Mouse (Mus musculus) CH12.LX (cell line): ENCODE data around the gene Hao2. TPM values are rescaled to one million over a fixed set of nuclear protein-coding genes. Genes with fewer than 3 reads are reported as not detected.

Source experiments
- DNase-seq: peaks from one replicate; pipeline ENCODE4 v3.0.0-alpha.2; 2013; ENCODE audit errors: extremely low read depth
- H3K27ac ChIP-seq: 2 replicates; pipeline ENCODE4 v1.5.1; 2012; ENCODE audit warnings: low read depth, mild to moderate bottlenecking, control low read depth, moderate library complexity; ENCODE audit not compliant: insufficient read depth
- H3K27me3 ChIP-seq: replicated peaks from 2 replicates; pipeline ENCODE3; 2012; ENCODE audit warnings: inconsistent platforms
- H3K36me3 ChIP-seq, 2 experiments: replicated peaks in 1 of 2; 2 replicates each; pipeline versions ENCODE3 to v1.6.1; 2012; ENCODE audit warnings: inconsistent platforms in 1 of 2, low read length in 1 of 2, mild to moderate bottlenecking in 1 of 2, mixed read lengths in 1 of 2, moderate library complexity in 1 of 2; ENCODE audit not compliant: control insufficient read depth in 1 of 2, insufficient read depth in 1 of 2
- H3K4me1 ChIP-seq, 2 experiments: 2 replicates each; pipeline ENCODE4 v1.6.1; 2012; ENCODE audit warnings: inconsistent platforms in 1 of 2, moderate library complexity in 1 of 2; ENCODE audit not compliant: insufficient read depth in 2 of 2, control insufficient read depth in 1 of 2
- H3K4me2 ChIP-seq: 2 replicates; pipeline ENCODE4 v1.6.1; 2012; ENCODE audit warnings: low read depth, mild to moderate bottlenecking, control low read depth; ENCODE audit not compliant: poor library complexity, insufficient read depth, severe bottlenecking
- H3K4me3 ChIP-seq, 3 experiments: fragments of 150-350 bp in 1 of 3; sonication (generic) in 1 of 3; replicated peaks in 1 of 3; 2 replicates each; pipeline versions ENCODE3 to v1.5.1; 2011 to 2012; ENCODE audit warnings: low read depth in 2 of 3, low read length in 2 of 3, mild to moderate bottlenecking in 2 of 3, moderate library complexity in 2 of 3, control low read depth in 1 of 3, improper control_type of control experiment in 1 of 3, inconsistent platforms in 1 of 3, mixed read lengths in 1 of 3; ENCODE audit not compliant: poor library complexity in 1 of 3
- H3K79me2 ChIP-seq: replicated peaks from 2 replicates; pipeline ENCODE4 v1.6.1; 2012; ENCODE audit warnings: mild to moderate bottlenecking, moderate library complexity; ENCODE audit not compliant: control insufficient read depth, poor library complexity, insufficient read depth, severe bottlenecking; ENCODE audit errors: extremely low read depth
- H3K9ac ChIP-seq: 2 replicates; pipeline ENCODE4 v1.6.1; 2012; ENCODE audit warnings: low read depth, mild to moderate bottlenecking, control low read depth, moderate library complexity; ENCODE audit not compliant: insufficient read depth
- H3K9me3 ChIP-seq: replicated peaks from 2 replicates; pipeline ENCODE3; 2012; ENCODE audit warnings: low read length, inconsistent platforms, mixed read lengths
- CHD2 ChIP-seq: IDR thresholded peaks from 2 replicates; pipeline ENCODE4 v1.6.1; 2011; ENCODE audit warnings: low read length, improper control_type of control experiment
- ELF1 ChIP-seq: IDR thresholded peaks from 2 replicates; pipeline ENCODE4 v1.6.1; 2014; ENCODE audit warnings: low read depth, mild to moderate bottlenecking, inconsistent platforms, low read length, improper control_type of control experiment
- IRF4 ChIP-seq: IDR thresholded peaks from 2 replicates; pipeline ENCODE4 v1.6.1; 2014; ENCODE audit warnings: low read depth, mild to moderate bottlenecking, inconsistent platforms, low read length, improper control_type of control experiment
- JUN ChIP-seq: IDR thresholded peaks from 2 replicates; pipeline ENCODE4 v1.6.1; 2011; ENCODE audit warnings: low read depth, mild to moderate bottlenecking, low read length, improper control_type of control experiment, moderate library complexity; ENCODE audit not compliant: insufficient read depth
- MAX ChIP-seq: IDR thresholded peaks from 2 replicates; pipeline ENCODE4 v1.6.1; 2011; ENCODE audit warnings: low read length, improper control_type of control experiment
- NRF1 ChIP-seq: IDR thresholded peaks from 2 replicates; pipeline ENCODE4 v1.6.1; 2014; ENCODE audit warnings: low read depth, mild to moderate bottlenecking, inconsistent platforms, low read length, improper control_type of control experiment, moderate library complexity
- PAX5 ChIP-seq: IDR thresholded peaks from 2 replicates; pipeline ENCODE4 v1.6.1; 2012; ENCODE audit warnings: low read length, inconsistent platforms, mixed read lengths
- RAD21 ChIP-seq: IDR thresholded peaks from 2 replicates; pipeline ENCODE4 v1.6.1; 2011; ENCODE audit warnings: low read depth, mild to moderate bottlenecking, low read length, improper control_type of control experiment, moderate library complexity
- RCOR1 ChIP-seq: conservative IDR thresholded peaks from 2 replicates; pipeline ENCODE4 v1.6.1; 2012; ENCODE audit warnings: low read depth, mild to moderate bottlenecking, inconsistent platforms, low read length, improper control_type of control experiment
- SIN3A ChIP-seq: IDR thresholded peaks from 2 replicates; pipeline ENCODE4 v1.6.1; 2012; ENCODE audit warnings: low read length, improper control_type of control experiment, inconsistent platforms
- TCF12 ChIP-seq: IDR thresholded peaks from 2 replicates; pipeline ENCODE4 v1.6.1; 2014; ENCODE audit warnings: low read depth, mild to moderate bottlenecking, inconsistent platforms, low read length, improper control_type of control experiment
- USF2 ChIP-seq: conservative IDR thresholded peaks from 2 replicates; pipeline ENCODE4 v1.6.1; 2011; ENCODE audit warnings: low read depth, low read length, improper control_type of control experiment
- ZMIZ1 ChIP-seq: IDR thresholded peaks from 2 replicates; pipeline ENCODE4 v1.6.1; 2012; ENCODE audit warnings: low read depth, mild to moderate bottlenecking, inconsistent platforms, low read length, improper control_type of control experiment
- ZNF384 ChIP-seq: IDR thresholded peaks from 2 replicates; pipeline ENCODE4 v1.6.1; 2012; ENCODE audit warnings: low read depth, low read length, improper control_type of control experiment, inconsistent platforms
- dilution Hi-C: fragments of 300-500 bp; cut with MboI; formaldehyde crosslinking; loops from 2 replicates; pipeline ENCODE4 v1.14.3; 2020; ENCODE audit warnings: low sequenced_read_pairs; ENCODE audit not compliant: extremely low pct_unique_long_range_greater_than_20kb, extremely low pct_ligation_motif_present
- in situ Hi-C: fragments of 300-500 bp; cut with MboI; formaldehyde crosslinking; loops from 3 replicates; pipeline ENCODE4 v1.14.3; 2019; ENCODE audit warnings: low sequenced_read_pairs, low pct_ligation_motif_present, low pct_unique_long_range_greater_than_20kb, mixed read lengths
- polyA plus RNA-seq: library from polyadenylated mRNA; unstranded; fragments of >175 nt; gene quantifications from 2 replicates; pipeline ENCODE4 v1.2.1, GENCODE M21; 2012; ENCODE audit warnings: low read depth; ENCODE audit not compliant: insufficient read length
- total RNA-seq, 2 experiments: library from RNA; depleted of rRNA; stranded (reverse); fragments of 300-350 nt in 1 of 2; fragments of >200 nt in 1 of 2; gene quantifications; 2 replicates each; pipeline ENCODE4 v1.2.3; 2012 to 2014

The Hao2 gene
- total and polyA plus RNA-seq, 3 experiments: not detected

- DNase-seq: no peak
- H3K9me3 ChIP-seq: no peaks in the 10 kb centered on the region
- H3K79me2 ChIP-seq: no peaks in the 10 kb centered on the region
- no peak overlapping the region for H3K4me3 ChIP-seq
- H3K27me3 ChIP-seq: no peaks in the 10 kb centered on the region
- H3K9ac ChIP-seq: no peak overlapping the region
- dilution Hi-C loops (no loop called here), in situ Hi-C loops (no loop called here)
- no peaks in the 10 kb centered on the region for H3K4me1 ChIP-seq
- no peaks in the 10 kb centered on the region for H3K36me3 ChIP-seq
- H3K27ac ChIP-seq: no peak overlapping the region
- H3K4me2 ChIP-seq: no peak overlapping the region
- TF ChIP-seq TCF12 (no peak), PAX5 (no peak), RCOR1 (no peak), MAX (no peak), IRF4 (no peak), ELF1 (no peak), ZMIZ1 (no peak), USF2 (no peak), ZNF384 (no peak), CHD2 (no peak), RAD21 (no peak), NRF1 (no peak), SIN3A (no peak), JUN (no peak)
Observed at GRCm38 (mm10) chr3:98848898-98849297, 44.1 kb downstream of the Hao2 start.

Other genes starting within 250 kb of the Hao2 start
- gene Hsd3b2, start 168.7 kb downstream of the Hao2 start, total RNA-seq (2012; rRNA removed): not detected in 2 replicates
- not detected in 2 replicates for gene Hsd3b2, start 168.7 kb downstream of the Hao2 start, total RNA-seq (2014; rRNA removed)
- gene Hsd3b2, start 168.7 kb downstream of the Hao2 start, polyA plus RNA-seq: not detected in 2 replicates
- gene Hsd3b3, start 130.1 kb downstream of the Hao2 start, total RNA-seq (2012; rRNA removed): not detected in 2 replicates
- not detected in 2 replicates for gene Hsd3b3, start 130.1 kb downstream of the Hao2 start, total RNA-seq (2014; rRNA removed)
- gene Hsd3b3, start 130.1 kb downstream of the Hao2 start, polyA plus RNA-seq: not detected in 2 replicates
- not detected in 2 replicates for gene Hsd3b6, start 78.8 kb downstream of the Hao2 start, total RNA-seq (2012; rRNA removed)
- not detected in 2 replicates for gene Hsd3b6, start 78.8 kb downstream of the Hao2 start, total RNA-seq (2014; rRNA removed)
- gene Hsd3b6, start 78.8 kb downstream of the Hao2 start, polyA plus RNA-seq: not detected in 2 replicates
- gene Hsd3b1, start 33.4 kb downstream of the Hao2 start, total RNA-seq (2012; rRNA removed): not detected in 2 replicates
- not detected in 2 replicates for gene Hsd3b1, start 33.4 kb downstream of the Hao2 start, total RNA-seq (2014; rRNA removed)
- gene Hsd3b1, start 33.4 kb downstream of the Hao2 start, polyA plus RNA-seq: not detected in 2 replicates
- gene Wars2, start 247.8 kb upstream of the Hao2 start, total RNA-seq (2012; rRNA removed): 7.2 and 8.6 TPM in 2 replicates
- 9.9 and 10.2 TPM in 2 replicates for gene Wars2, start 247.8 kb upstream of the Hao2 start, total RNA-seq (2014; rRNA removed)
- gene Wars2, start 247.8 kb upstream of the Hao2 start, polyA plus RNA-seq: 5.4 and 7.1 TPM in 2 replicates